Mouse (Mus musculus) right cerebral cortex, postnatal 10 days (tissue): ENCODE measurements around the gene Mast1.

Experiments
- DNase-seq, 2 experiments: peaks; one replicate each; pipeline ENCODE4 v3.0.0; 2021; ENCODE audit warnings: low spot score in 2 of 2

The Mast1 gene

DNA sequence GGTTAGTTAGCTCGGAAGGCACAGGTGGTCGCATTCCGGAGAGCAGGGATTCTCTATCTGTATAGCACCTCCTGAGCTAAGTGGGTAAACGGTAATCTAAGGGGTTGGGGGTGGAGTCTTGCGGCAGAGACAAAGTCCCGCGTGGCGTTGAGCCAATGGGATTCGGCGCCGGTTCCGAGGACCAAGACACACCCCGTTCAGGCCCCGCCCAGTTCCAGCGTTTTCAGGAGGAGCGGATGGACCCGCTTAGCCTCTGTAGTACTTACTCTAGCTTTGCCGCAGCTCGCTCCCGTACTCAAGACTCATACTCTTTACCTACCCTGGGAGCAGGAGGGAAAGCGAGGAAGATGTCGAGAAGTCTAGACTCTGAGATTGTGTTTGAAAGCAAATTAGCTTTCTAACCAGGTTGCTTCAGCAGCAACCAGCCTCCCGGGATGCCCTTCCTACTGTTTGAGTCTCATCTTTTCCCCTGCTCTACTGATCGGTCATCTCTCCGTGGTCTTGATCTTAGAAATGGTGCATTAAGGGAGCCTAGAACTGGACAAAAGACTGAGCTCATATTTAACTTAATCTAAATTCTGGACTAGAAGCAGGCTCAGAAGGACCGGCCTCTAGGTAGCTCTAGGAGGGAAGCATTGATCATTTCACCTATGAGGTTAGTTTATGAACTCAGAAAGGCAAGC lies 7.5 kb upstream of the Mast1 start:
- DNase-seq = peak; percentile 88 to 91

GRCm38 (mm10) chr8:84943699-84944098 lies 6.5 kb upstream of the Mast1 start:
- no peak for DNase-seq

GRCm38 (mm10) chr8:84937620-84938485 lies 694 bp upstream of the Mast1 start:
- no peak for DNase-seq

DNA sequence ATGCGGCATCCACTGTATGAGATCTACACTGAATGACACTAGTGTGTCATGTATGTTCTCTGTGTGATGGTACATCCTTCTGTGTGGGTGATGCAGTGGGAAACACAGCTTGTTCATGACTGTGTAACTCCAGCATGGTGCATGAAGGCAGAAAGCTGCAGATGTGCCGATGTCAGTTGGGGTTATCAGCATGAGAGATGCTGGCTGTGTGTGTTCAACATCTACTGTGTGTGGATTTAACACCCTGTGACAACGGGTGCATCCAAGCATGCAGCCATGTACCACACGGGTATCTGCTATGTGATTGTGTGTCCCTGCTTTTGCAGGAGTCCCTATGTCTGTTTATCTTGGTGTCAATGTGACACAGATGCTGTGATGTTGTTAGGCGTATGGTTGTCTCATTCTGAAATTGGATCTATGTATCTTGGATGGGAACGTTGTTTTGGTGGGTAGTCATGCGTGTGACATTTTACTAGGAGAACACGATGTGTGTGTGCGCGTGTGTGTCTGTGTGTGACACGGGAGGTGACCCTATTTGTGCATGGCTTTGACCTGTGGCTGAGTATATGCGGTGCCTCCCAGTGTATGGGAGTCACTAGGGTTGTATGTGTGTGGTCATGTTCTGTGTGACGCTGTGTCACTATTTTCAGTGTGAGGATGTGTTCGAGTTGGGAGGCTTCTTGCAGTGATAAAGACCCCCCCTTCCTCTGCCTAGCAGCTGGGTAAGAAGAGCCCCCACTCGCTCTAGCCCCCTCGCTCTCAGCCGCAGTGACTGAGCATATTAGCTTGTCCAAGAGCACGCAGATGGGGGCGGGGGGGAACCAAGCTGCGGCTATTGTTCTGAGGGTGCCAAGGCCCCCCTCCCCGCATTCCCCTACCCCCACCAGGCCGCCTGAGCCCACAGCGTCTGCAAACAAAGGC lies 858 bp downstream of the Mast1 start:
- DNase-seq = peak; percentile 59 to 61

GRCm38 (mm10) chr8:84935489-84935888 lies 1.7 kb downstream of the Mast1 start:
- DNase-seq = peak in 1 of 2 experiments; percentile 46

DNA sequence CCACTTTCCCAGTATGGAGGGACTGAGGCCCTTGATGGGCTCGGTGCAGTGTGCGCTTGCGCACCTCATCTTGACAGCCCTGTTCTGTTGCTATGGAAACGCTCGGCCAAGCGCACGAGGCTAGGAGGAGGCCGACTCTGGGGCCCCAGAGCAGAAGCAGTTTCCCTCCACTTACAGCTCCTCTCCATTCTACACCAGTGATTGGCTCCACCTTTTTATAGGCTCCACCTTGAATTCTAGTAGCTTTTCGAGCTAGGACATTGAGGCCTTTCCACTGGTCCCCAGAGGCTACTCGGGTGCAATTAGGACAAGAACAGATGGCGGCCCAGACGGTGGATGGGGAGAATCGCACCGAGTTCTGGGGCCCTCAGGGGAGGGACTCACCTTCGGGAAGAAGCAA lies 2.3 kb downstream of the Mast1 start:
- DNase-seq = peak; percentile 76 to 79

DNA sequence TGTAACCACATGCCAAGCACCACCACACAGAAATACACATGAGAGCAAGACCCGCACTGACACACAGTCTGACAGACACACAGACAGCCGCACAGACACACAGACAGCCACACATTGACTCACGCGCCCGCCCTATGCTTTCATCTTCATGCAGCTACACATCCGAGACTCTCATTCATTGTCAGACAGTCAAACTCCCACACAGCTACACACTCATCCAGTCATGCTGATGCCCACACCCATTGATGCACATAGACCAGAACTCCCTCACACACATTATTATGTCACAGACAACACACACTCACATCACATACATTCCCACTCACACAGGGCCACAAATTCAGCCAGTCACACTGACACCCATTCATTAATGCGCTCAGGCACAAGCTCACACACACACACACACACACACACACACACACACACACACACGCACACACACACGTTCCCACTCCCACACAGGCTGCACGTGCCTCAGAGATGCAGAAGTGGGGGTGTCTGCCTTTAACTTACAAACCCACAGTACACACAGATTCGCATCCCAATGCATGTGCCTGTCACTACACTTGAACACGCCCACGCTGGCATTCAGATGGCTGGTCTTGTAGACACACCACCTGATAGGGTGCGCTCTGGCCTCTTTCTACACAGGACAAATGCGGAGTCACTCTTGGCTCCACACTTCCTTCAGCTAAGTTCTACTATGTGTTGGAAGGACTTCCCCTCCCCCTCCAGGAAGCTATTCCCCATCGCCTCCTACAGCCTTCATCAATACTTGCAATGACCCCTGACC lies 3.2 kb downstream of the Mast1 start:
- DNase-seq = peak in 1 of 2 experiments; percentile 42

DNA sequence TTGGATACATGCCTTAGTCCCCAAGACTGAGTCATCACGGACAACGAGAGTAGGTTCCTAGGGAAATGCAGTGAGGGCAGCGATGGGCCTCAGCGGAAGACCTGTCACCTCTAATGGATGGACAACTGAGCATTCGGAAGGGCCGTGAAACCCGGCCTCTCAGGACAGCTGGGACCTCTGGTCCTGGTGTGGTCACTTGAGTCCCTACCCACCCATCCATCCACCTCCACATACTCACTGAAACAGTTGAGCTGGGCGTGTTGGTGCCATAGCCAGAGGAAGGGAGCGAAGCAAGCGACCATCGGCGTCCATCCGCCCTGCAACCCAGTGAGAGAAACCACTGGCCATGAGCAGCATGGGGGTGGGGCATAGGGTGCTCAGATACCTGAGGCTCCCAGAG lies 6.6 kb downstream of the Mast1 start:
- DNase-seq = no peak

- peak in 1 of 2 experiments; percentile 84 for DNase-seq
These were observed 8.5 kb downstream of the Mast1 start for GRCm38 (mm10) chr8:84928456-84929306.

DNA sequence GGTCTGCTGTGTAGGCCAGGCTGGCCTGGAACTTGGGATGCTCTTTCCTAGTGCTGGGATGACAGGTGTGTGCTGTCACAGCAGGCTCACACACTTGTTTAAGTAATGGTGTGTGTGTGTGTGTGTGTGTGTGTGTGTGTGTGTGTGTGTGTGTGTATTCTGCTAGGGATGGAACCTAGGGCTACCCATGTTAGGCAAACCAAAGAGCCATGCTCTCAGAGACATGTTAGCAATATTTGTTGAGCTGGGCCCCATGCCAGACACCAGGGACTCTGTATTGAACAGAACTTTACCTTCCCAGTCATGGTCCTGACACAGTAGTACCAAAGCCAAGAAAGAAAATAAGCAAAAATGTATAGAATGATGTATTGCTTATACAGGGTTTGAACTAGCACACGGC lies 9.6 kb downstream of the Mast1 start:
- DNase-seq = no peak

GRCm38 (mm10) chr8:84925557-84925956 lies 11.6 kb downstream of the Mast1 start:
- no peak for DNase-seq

- DNase-seq = no peak
These were observed 15.6 kb downstream of the Mast1 start for GRCm38 (mm10) chr8:84921596-84921995.

DNA sequence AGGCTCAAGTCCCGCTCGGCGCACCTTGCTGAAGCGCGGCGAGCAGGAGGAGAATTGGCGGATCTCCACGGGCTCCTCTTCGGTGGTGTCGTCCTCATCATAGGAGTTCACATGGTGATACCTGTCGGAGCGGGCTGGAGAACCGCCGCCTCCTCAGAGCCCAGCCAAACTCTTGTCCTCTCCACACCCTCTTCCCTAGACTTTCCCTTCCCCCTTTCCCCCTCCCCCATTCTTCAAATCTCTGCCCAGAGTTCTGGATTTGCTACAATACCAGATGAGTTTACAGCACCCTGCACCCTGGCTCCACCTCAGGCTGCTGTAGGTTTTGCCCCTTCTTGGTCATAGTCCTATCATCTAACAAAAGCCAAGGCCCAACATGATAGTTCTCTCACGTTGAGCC lies 18.5 kb downstream of the Mast1 start:
- DNase-seq = no peak

- no peak for DNase-seq
These were observed 19.4 kb downstream of the Mast1 start for GRCm38 (mm10) chr8:84917781-84918180.

DNA sequence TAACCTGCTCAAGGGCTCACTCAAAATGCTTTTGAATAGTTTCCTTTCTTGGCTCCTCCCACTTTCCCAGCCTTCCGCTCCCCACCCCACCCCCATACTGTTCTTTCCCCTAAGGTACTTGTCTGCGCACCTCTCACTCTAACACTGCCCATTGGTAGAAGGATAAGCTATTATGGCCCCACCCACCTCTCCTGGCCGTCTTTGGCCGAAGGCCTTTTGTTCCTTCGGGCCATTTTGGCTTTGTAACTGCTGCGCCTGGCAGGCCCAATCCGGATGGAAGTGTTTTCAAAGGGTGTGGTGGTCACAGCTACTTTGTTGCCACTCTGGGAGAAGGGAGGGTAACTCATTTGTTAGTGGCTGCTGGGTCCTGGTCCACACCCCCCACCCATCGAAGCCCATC lies 21.9 kb downstream of the Mast1 start:
- DNase-seq = no peak

DNA sequence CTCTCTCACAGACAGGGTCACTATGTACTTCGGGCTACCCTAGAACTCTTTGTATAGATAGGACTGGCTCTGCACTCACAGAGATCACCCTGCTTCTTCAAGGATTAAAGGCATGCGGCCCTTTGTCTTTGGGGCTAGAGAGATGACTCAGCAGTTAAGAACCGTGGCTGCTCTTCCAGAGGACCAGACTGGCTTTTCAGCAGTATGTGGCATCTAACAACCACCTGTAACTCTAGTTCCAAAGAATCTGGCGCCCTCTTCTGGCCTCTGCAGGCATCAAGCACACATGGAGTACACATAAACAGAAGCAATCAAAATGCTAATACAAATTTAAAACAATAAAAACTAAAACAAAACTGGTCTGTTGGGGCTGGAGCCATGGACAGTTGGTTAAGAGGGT lies 23.2 kb downstream of the Mast1 start:
- DNase-seq = peak in 1 of 2 experiments; percentile 51

GRCm38 (mm10) chr8:84913502-84913900 lies 23.7 kb downstream of the Mast1 start:
- no peak for DNase-seq

- peak in 1 of 2 experiments; percentile 63 for DNase-seq
These were observed 24.2 kb downstream of the Mast1 start for GRCm38 (mm10) chr8:84912895-84913501.

DNA sequence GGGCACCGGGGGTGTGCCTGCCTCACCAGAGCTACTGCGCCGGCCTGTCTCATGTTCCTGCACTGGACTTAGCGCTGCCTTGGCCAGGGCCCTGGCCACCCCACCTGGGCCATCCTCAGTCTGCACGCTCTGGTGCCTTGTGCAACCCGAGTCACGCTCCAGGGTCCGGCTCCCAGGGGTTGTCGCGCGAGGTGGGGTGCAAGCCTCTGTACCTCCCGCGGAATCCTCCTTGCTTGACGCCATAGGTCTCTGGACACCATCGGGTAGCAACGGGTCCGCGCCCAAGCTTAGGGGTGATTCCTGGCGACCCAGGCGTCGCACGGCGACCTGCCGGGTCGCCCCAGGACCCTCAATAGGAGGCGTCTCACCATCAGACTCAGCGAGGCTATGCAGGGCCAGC lies 24.8 kb downstream of the Mast1 start:
- DNase-seq = no peak

GRCm38 (mm10) chr8:84911854-84912253 lies 25.3 kb downstream of the Mast1 start:
- no peak for DNase-seq
